Comparison of ENCODE assay signal across 8 mouse cellular contexts in the genomic region with DNA sequence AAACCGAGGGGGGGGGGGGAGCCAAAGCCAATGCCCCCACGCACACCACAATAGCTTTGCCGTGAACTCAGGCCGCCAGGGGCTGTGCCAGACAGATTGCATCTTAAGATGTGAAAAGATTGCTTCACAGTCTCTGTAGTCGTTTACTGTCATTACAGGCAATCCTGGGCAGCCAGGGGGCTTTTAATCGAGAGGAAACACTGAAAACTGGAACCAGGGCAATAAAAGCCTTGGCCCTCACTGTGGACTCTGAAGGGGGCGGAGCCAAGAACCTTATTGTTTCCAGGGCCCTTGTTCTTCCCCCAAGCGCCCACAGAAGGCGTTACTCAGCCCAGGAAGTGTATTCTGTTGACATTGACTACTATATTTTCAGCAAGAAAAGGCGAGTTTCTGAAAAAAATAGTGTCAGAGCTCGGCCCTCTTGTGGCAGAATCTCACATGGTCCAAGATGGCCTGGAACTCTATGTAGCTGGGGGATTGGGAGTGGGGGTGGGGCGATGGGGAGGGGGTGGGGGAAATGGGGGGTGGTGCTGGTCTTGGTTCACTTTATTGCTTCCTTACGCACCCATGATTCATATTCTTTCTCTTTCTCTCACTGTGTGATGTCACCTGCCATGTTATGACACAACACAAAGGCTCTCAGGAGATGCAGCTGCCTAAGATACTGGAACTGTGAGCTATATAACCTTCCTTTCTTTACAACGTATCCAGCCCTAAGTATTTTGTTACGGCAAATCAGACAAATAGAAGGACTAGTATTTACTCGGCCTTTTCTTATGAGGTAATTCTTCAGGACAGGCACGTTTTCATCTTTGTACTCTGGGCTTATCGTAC. TPM values are rescaled to one million over a fixed set of nuclear protein-coding genes. Genes with fewer than 3 reads are reported as not detected.
DNase-seq lines count a peak whose midpoint lies in the region; ATAC-seq lines count a peak whose summit lies in the region.

No protein-coding gene starts in this region.

- no peaks in the 10 kb centered on the region for H3K36me3 ChIP-seq in hindbrain, embryonic 10.5 days
- H3K36me3 ChIP-seq in splenic B cell, adult 2 months (ENCODE audit: control insufficient read depth, insufficient read depth, low read length, poor library complexity, severe bottlenecking), result no peaks in the 10 kb centered on the region

- 55% methylated on average over 18 of the region's 18 CpGs for WGBS in hindbrain, embryonic 10.5 days

- H3K27ac ChIP-seq in hindbrain, embryonic 10.5 days, result peak overlapping the region; percentile 91

- H3K9me3 ChIP-seq in hindbrain, embryonic 10.5 days, result no peaks in the 10 kb centered on the region

- H3K27me3 ChIP-seq in hindbrain, embryonic 10.5 days (ENCODE audit: insufficient read depth, poor library complexity, severe bottlenecking), result no peaks in the 10 kb centered on the region
- H3K27me3 ChIP-seq in splenic B cell, adult 2 months (ENCODE audit: control insufficient read depth, insufficient read depth, low read length, poor library complexity, severe bottlenecking), result no peaks in the 10 kb centered on the region

- peak; percentile 86 for DNase-seq in heart, adult 11 months
- no peak for DNase-seq in heart, adult 8-10 months (ENCODE audit: low spot score)
- peak; percentile 71 for DNase-seq in hindbrain, embryonic 10.5 days (ENCODE audit: low spot score)
- peak; percentile 50 for DNase-seq in lung, postnatal 10 days
- peak; percentile 73 for DNase-seq in splenic B cell, adult 2 months (ENCODE audit: low read depth, low spot score)
- DNase-seq in ovary, postnatal 10 days (ENCODE audit: low spot score), result no peak

- peak overlapping the region; percentile 24 for H3K4me3 ChIP-seq in hindbrain, embryonic 10.5 days

- ATAC-seq in activated CD4-positive, CD25-positive, alpha-beta regulatory T cell, adult 4 months, result peak; percentile 41
- no peak for ATAC-seq in megakaryocyte-erythroid progenitor cell, adult 5-6 weeks (replicated peaks; ENCODE audit: low FRiP score, low TSS enrichment, poor library complexity, severe bottlenecking)

- peaks cover 37% of the 10 kb centered on the region for H3K4me1 ChIP-seq in hindbrain, embryonic 10.5 days (replicated peaks)

RNA-seq across cellular contexts. Expression of a gene that starts 16.2 kb away (rescaled TPM):
- total RNA-seq in heart, adult 8-10 months (2022), result under 1 TPM in 1 of 4 experiments, not detected in 3; 0.55 TPM
- polyA plus RNA-seq in activated CD4-positive, CD25-positive, alpha-beta regulatory T cell, adult 4 months (2017; shearing (Covaris generic)), result 1 to 10 TPM in 1 of 2 experiments, not detected in 1; 1.5 TPM
- polyA plus RNA-seq in hindbrain, embryonic 10.5 days (2016; fragmentation: Nextera tagmentation; extraction: Ambion mirVana), result 0.31 and 1.0 TPM in 2 replicates
- total RNA-seq in megakaryocyte-erythroid progenitor cell, adult 5-6 weeks (2014; fragmentation: Nextera tagmentation), result not detected in 2 replicates
- 0.65 TPM in 1 of 2 replicates, not detected in the other for total RNA-seq in megakaryocyte-erythroid progenitor cell, adult 5-6 weeks (2017)

RNA-seq across cellular contexts. Expression of a gene that starts 53.2 kb away (rescaled TPM):
- not detected for total RNA-seq in heart, adult 8-10 months (2022)
- 1 to 10 TPM in 1 of 2 experiments, not detected in 1; 1.0 TPM for polyA plus RNA-seq in activated CD4-positive, CD25-positive, alpha-beta regulatory T cell, adult 4 months (2017; shearing (Covaris generic))
- polyA plus RNA-seq in hindbrain, embryonic 10.5 days (2016; fragmentation: Nextera tagmentation; extraction: Ambion mirVana), result 0.35 and 0.39 TPM in 2 replicates
- total RNA-seq in megakaryocyte-erythroid progenitor cell, adult 5-6 weeks (2014; fragmentation: Nextera tagmentation), result not detected in 2 replicates
- not detected in 2 replicates for total RNA-seq in megakaryocyte-erythroid progenitor cell, adult 5-6 weeks (2017)

Comparison
In these comparisons a context has a peak if more than half of its experiments do, and no peak if none do; other contexts are left out.
1. DNase-seq: peak in heart, adult 11 months (single experiment), hindbrain, embryonic 10.5 days (single experiment), lung, postnatal 10 days (single experiment) and splenic B cell, adult 2 months (single experiment); none in heart, adult 8-10 months (single experiment) and ovary, postnatal 10 days (single experiment).